Mouse (Mus musculus): ENCODE results near the gene Nisch. TPM values are rescaled to one million over a fixed set of nuclear protein-coding genes. Genes with fewer than 3 reads are reported as not detected.

The Nisch gene
- polyA plus RNA-seq, 1 experiment from 2014 or later: 322 TPM

- H3K4me2 ChIP-seq (ENCODE audit: low read depth): no peak overlapping the region
- 92% methylated on average over 6 of the region's 6 CpGs for WGBS
Observed at GRCm38 (mm10) chr14:31248396-31248795, 31.6 kb upstream of the Nisch start.

GRCm38 (mm10) chr14:31245946-31246345, 29.2 kb upstream of the Nisch start:
- no peak overlapping the region for H3K4me3 ChIP-seq (ENCODE audit: low read depth, low read length)
- H3K9me3 ChIP-seq (ENCODE audit: control insufficient read depth, low read length): no peaks in the 10 kb centered on the region
- H3K4me1 ChIP-seq (ENCODE audit: control insufficient read depth, insufficient read depth, low read length): 0 out of 2 replicates have a peak, but pooled peaks cover 2% of the 10 kb centered on the region
- no peak overlapping the region for H3K27ac ChIP-seq (ENCODE audit: low read depth, low read length)
- no peaks in the 10 kb centered on the region for H3K36me3 ChIP-seq (ENCODE audit: control insufficient read depth, insufficient read depth, low read length)
- no peak overlapping the region for H3K4me2 ChIP-seq (ENCODE audit: low read depth)
- DNase-seq (ENCODE audit: low spot score): no peak
- no peaks in the 10 kb centered on the region for H3K27me3 ChIP-seq (ENCODE audit: control insufficient read depth, insufficient read depth, low read length)
- no peak overlapping the region for H3K9ac ChIP-seq (ENCODE audit: low read length)
- ATAC-seq (ENCODE audit: insufficient read depth, low FRiP score, low TSS enrichment): no peak
- WGBS: 94% methylated on average over 1 of the region's 1 CpGs

More at GRCm38 (mm10) chr14:31248396-31248795, 31.6 kb upstream of the Nisch start:
- Histone ChIP-seq H3K4me1 (ENCODE audit: control insufficient read depth, insufficient read depth, low read length) (peaks cover 9% of the 10 kb centered on the region; the same call in 1 of the 2 replicates), H3K27ac (ENCODE audit: low read depth, low read length) (no peak overlapping the region), H3K4me3 (ENCODE audit: low read depth, low read length) (no peak overlapping the region), H3K36me3 (ENCODE audit: control insufficient read depth, insufficient read depth, low read length) (0 out of 2 replicates have a peak, but pooled peaks cover 2% of the 10 kb centered on the region), H3K9ac (ENCODE audit: low read length) (no peak overlapping the region), H3K27me3 (ENCODE audit: control insufficient read depth, insufficient read depth, low read length) (no peaks in the 10 kb centered on the region), H3K9me3 (ENCODE audit: control insufficient read depth, low read length) (no peaks in the 10 kb centered on the region)
- no peak for ATAC-seq (ENCODE audit: insufficient read depth, low FRiP score, low TSS enrichment)
- DNase-seq (ENCODE audit: low spot score): no peak

GRCm38 (mm10) chr14:31244777-31245176, 28.0 kb upstream of the Nisch start:
- Histone ChIP-seq H3K9me3 (ENCODE audit: control insufficient read depth, low read length) (no peaks in the 10 kb centered on the region), H3K4me2 (ENCODE audit: low read depth) (no peak overlapping the region), H3K4me3 (ENCODE audit: low read depth, low read length) (no peak overlapping the region), H3K36me3 (ENCODE audit: control insufficient read depth, insufficient read depth, low read length) (no peaks in the 10 kb centered on the region), H3K27me3 (ENCODE audit: control insufficient read depth, insufficient read depth, low read length) (no peaks in the 10 kb centered on the region), H3K4me1 (ENCODE audit: control insufficient read depth, insufficient read depth, low read length) (no peaks in the 10 kb centered on the region), H3K9ac (ENCODE audit: low read length) (no peak overlapping the region), H3K27ac (ENCODE audit: low read depth, low read length) (no peak overlapping the region)
- no peak for DNase-seq (ENCODE audit: low spot score)
- no peak for ATAC-seq (ENCODE audit: insufficient read depth, low FRiP score, low TSS enrichment)
- 88% methylated on average over 1 of the region's 1 CpGs for WGBS

GRCm38 (mm10) chr14:31240528-31240927, 23.8 kb upstream of the Nisch start:
- ATAC-seq (ENCODE audit: insufficient read depth, low FRiP score, low TSS enrichment): no peak
- Histone ChIP-seq H3K27me3 (ENCODE audit: control insufficient read depth, insufficient read depth, low read length) (no peaks in the 10 kb centered on the region), H3K27ac (ENCODE audit: low read depth, low read length) (no peak overlapping the region), H3K4me1 (ENCODE audit: control insufficient read depth, insufficient read depth, low read length) (no peaks in the 10 kb centered on the region), H3K4me3 (ENCODE audit: low read depth, low read length) (no peak overlapping the region), H3K36me3 (ENCODE audit: control insufficient read depth, insufficient read depth, low read length) (no peaks in the 10 kb centered on the region), H3K9me3 (ENCODE audit: control insufficient read depth, low read length) (no peaks in the 10 kb centered on the region), H3K9ac (ENCODE audit: low read length) (no peak overlapping the region), H3K4me2 (ENCODE audit: low read depth) (no peak overlapping the region)
- DNase-seq (ENCODE audit: low spot score): no peak
- 61% methylated on average over 3 of the region's 3 CpGs for WGBS

- no peak for DNase-seq (ENCODE audit: low spot score)
- H3K4me1 ChIP-seq (ENCODE audit: control insufficient read depth, insufficient read depth, low read length): no peaks in the 10 kb centered on the region; the same call in 1 of the 2 replicates
- WGBS: 83% methylated on average over 7 of the region's 7 CpGs
- H3K9ac ChIP-seq (ENCODE audit: low read length): no peak overlapping the region
- H3K4me3 ChIP-seq (ENCODE audit: low read depth, low read length): no peak overlapping the region
- no peak overlapping the region for H3K4me2 ChIP-seq (ENCODE audit: low read depth)
- H3K9me3 ChIP-seq (ENCODE audit: control insufficient read depth, low read length): no peaks in the 10 kb centered on the region
- no peak for ATAC-seq (ENCODE audit: insufficient read depth, low FRiP score, low TSS enrichment)
- no peaks in the 10 kb centered on the region for H3K27me3 ChIP-seq (ENCODE audit: control insufficient read depth, insufficient read depth, low read length)
- H3K36me3 ChIP-seq (ENCODE audit: control insufficient read depth, insufficient read depth, low read length): no peaks in the 10 kb centered on the region
- no peak overlapping the region for H3K27ac ChIP-seq (ENCODE audit: low read depth, low read length)
Observed at GRCm38 (mm10) chr14:31237101-31237882, 20.5 kb upstream of the Nisch start.

- no peaks in the 10 kb centered on the region for H3K9me3 ChIP-seq (ENCODE audit: control insufficient read depth, low read length)
- no peaks in the 10 kb centered on the region; the same call in 1 of the 2 replicates for H3K4me1 ChIP-seq (ENCODE audit: control insufficient read depth, insufficient read depth, low read length)
- DNase-seq (ENCODE audit: low spot score): peak; percentile 79
- no peak for ATAC-seq (ENCODE audit: insufficient read depth, low FRiP score, low TSS enrichment)
- no peaks in the 10 kb centered on the region for H3K27me3 ChIP-seq (ENCODE audit: control insufficient read depth, insufficient read depth, low read length)
- H3K4me3 ChIP-seq (ENCODE audit: low read depth, low read length): no peak overlapping the region
- no peak overlapping the region; the same call in 1 of the 2 replicates for H3K4me2 ChIP-seq (ENCODE audit: low read depth)
- H3K9ac ChIP-seq (ENCODE audit: low read length): 0 out of 2 replicates have a peak overlapping the region, but pooled peaks have one; percentile 12
- WGBS: 18% methylated on average over 11 of the region's 11 CpGs
- H3K36me3 ChIP-seq (ENCODE audit: control insufficient read depth, insufficient read depth, low read length): no peaks in the 10 kb centered on the region
- no peak overlapping the region for H3K27ac ChIP-seq (ENCODE audit: low read depth, low read length)
Observed at GRCm38 (mm10) chr14:31233996-31234591, 17.3 kb upstream of the Nisch start.

- no peak for DNase-seq (ENCODE audit: low spot score)
- Histone ChIP-seq H3K27me3 (ENCODE audit: control insufficient read depth, insufficient read depth, low read length) (no peaks in the 10 kb centered on the region), H3K36me3 (ENCODE audit: control insufficient read depth, insufficient read depth, low read length) (no peaks in the 10 kb centered on the region), H3K4me1 (ENCODE audit: control insufficient read depth, insufficient read depth, low read length) (no peaks in the 10 kb centered on the region; the same call in 1 of the 2 replicates), H3K4me2 (ENCODE audit: low read depth) (no peak overlapping the region; the same call in 1 of the 2 replicates), H3K9ac (ENCODE audit: low read length) (no peak overlapping the region), H3K27ac (ENCODE audit: low read depth, low read length) (no peak overlapping the region), H3K4me3 (ENCODE audit: low read depth, low read length) (no peak overlapping the region), H3K9me3 (ENCODE audit: control insufficient read depth, low read length) (no peaks in the 10 kb centered on the region)
- ATAC-seq (ENCODE audit: insufficient read depth, low FRiP score, low TSS enrichment): no peak
- WGBS: 83% methylated on average over 14 of the region's 14 CpGs
Observed at GRCm38 (mm10) chr14:31233070-31233995, 16.6 kb upstream of the Nisch start.

- no peak overlapping the region for H3K4me2 ChIP-seq (ENCODE audit: low read depth)
- no peak for ATAC-seq (ENCODE audit: insufficient read depth, low FRiP score, low TSS enrichment)
- 88% methylated on average over 13 of the region's 13 CpGs for WGBS
Observed at GRCm38 (mm10) chr14:31232404-31233069, 15.8 kb upstream of the Nisch start.

More at GRCm38 (mm10) chr14:31232404-31233069, 15.8 kb upstream of the Nisch start:
- Histone ChIP-seq H3K9ac (ENCODE audit: low read length) (no peak overlapping the region), H3K27ac (ENCODE audit: low read depth, low read length) (no peak overlapping the region), H3K36me3 (ENCODE audit: control insufficient read depth, insufficient read depth, low read length) (no peaks in the 10 kb centered on the region), H3K27me3 (ENCODE audit: control insufficient read depth, insufficient read depth, low read length) (no peaks in the 10 kb centered on the region), H3K4me3 (ENCODE audit: low read depth, low read length) (no peak overlapping the region), H3K4me1 (ENCODE audit: control insufficient read depth, insufficient read depth, low read length) (no peaks in the 10 kb centered on the region; the same call in 1 of the 2 replicates), H3K9me3 (ENCODE audit: control insufficient read depth, low read length) (no peaks in the 10 kb centered on the region)
- no peak for DNase-seq (ENCODE audit: low spot score)

Data from neural tube, embryonic 11.5 days (tissue).